8 mouse cellular contexts compared by ENCODE assay signal in the genomic region with DNA sequence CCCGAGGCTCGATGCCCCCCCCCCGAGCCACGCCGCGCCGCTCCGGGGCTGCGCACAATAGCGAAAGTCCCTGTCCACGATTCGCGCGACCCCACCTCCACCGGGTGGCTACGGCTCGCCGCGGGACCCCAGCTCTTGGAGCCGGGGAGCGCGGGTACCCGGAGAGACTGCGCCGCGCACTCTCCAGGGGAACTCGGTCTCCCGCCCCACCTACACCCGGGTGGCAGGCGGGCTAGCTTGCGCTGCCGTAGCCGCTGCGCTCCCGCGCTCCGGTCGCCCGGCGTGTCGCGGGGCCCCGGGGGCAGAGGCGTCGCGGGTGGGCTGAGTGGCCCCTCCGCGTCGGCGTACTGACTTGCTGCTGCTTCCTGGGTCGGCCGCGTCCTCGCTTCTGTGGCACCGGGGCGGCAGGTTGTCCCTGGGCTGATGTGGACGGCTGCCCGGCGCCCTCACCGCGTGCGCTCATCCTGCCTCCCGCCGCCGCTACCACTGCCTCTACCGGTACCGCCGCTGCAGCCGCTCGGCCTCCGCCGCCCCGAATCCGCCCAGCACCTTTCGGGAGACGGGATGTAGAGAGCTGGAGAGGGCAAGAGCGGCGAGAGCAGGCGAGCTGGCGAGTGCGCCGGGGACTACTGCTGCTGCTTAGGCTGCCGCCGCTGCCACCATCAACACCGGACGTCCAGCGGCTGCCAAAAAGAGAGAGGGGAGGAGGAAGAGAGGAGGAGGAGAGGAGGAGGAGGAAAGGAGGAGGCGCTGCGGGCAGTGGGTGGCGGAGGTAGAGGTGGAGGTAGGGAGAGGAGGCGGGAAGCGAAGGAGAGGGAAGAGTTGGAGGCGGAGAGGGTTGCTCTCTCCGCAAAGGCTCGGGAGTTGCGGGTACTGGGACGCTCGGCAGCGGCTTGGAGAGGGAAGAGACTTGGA. TPM values are rescaled to one million over a fixed set of nuclear protein-coding genes. Genes with fewer than 3 reads are reported as not detected.
DNase-seq lines count a peak whose midpoint lies in the region; ATAC-seq and TF ChIP-seq lines count a peak whose summit lies in the region.

A gene (minus strand): TSS at position 869 of the 915 bp plus-strand sequence.

- no peaks in the 10 kb centered on the region for H3K36me3 ChIP-seq in spleen, adult 2 months (ENCODE audit: control insufficient read depth, insufficient read depth, low read length)
- H3K36me3 ChIP-seq in heart, embryonic 13.5 days: no peaks in the 10 kb centered on the region
- no peaks in the 10 kb centered on the region for H3K36me3 ChIP-seq in megakaryocyte, embryonic 14.5 days (replicated peaks; ENCODE audit: low read length)

- no peak for DNase-seq in spleen, adult 2 months (ENCODE audit: low read depth in 1 of 2, low spot score in 2 of 2)
- DNase-seq in spleen, adult 12 weeks (ENCODE audit: low spot score): no peak
- DNase-seq in kidney, postnatal 25 days: peak; percentile 25 to 64
- peak; percentile 47 for DNase-seq in testis, postnatal 10 days (ENCODE audit: low spot score)
- no peak for DNase-seq in layer of hippocampus, adult 9-11 months

- H3K9me3 ChIP-seq in heart, embryonic 13.5 days: no peaks in the 10 kb centered on the region
- no peaks in the 10 kb centered on the region for H3K9me3 ChIP-seq in megakaryocyte, embryonic 14.5 days

- peak within 1 kb of the TSS; percentile 99 for H3K4me2 ChIP-seq in heart, embryonic 13.5 days

- H3K27me3 ChIP-seq in spleen, adult 2 months (ENCODE audit: control insufficient read depth, insufficient read depth, low read length): peaks cover 26% of the 10 kb centered on the region
- no peaks in the 10 kb centered on the region for H3K27me3 ChIP-seq in heart, embryonic 13.5 days (replicated peaks)
- peaks cover 41% of the 10 kb centered on the region for H3K27me3 ChIP-seq in megakaryocyte, embryonic 14.5 days (replicated peaks)

- WGBS in spleen, adult 2 months: 1% methylated on average over 99 of the region's 99 CpGs
- WGBS in heart, embryonic 13.5 days: under 1% methylated on average over 98 of the region's 99 CpGs

- ATAC-seq in heart, embryonic 13.5 days (ENCODE audit: extremely low read depth, insufficient number of reproducible peaks, low FRiP score, low TSS enrichment): peak; percentile 55; the same call in 1 of the 2 replicates

- H3K4me3 ChIP-seq in spleen, adult 2 months (ENCODE audit: extremely low read depth, insufficient read depth, insufficient read length): peak within 1 kb of the TSS; percentile 27; the same call in 1 of the 2 replicates
- H3K4me3 ChIP-seq in bone marrow macrophage, adult 2 months (ENCODE audit: insufficient read depth, low read length): peak within 1 kb of the TSS; percentile 62
- peak within 1 kb of the TSS; percentile 86 for H3K4me3 ChIP-seq in heart, embryonic 13.5 days
- peak within 1 kb of the TSS; percentile 95 for H3K4me3 ChIP-seq in megakaryocyte, embryonic 14.5 days (replicated peaks)

- no peak for TF ChIP-seq POLR2A in spleen, adult 2 months (IDR thresholded peaks at IDR 0.05; ENCODE audit: low read depth, low read length)
- TF ChIP-seq POLR2A in bone marrow macrophage, adult 2 months (IDR thresholded peaks at IDR 0.05; ENCODE audit: borderline replicate concordance, low read depth, low read length): no peak

- H3K27ac ChIP-seq in spleen, adult 2 months (ENCODE audit: insufficient read depth, low read length): no peak within 1 kb of the TSS
- peak within 1 kb of the TSS; percentile 85 for H3K27ac ChIP-seq in bone marrow macrophage, adult 2 months (ENCODE audit: insufficient read depth, low read depth, low read length)
- H3K27ac ChIP-seq in heart, embryonic 13.5 days (replicated peaks): peak within 1 kb of the TSS; percentile 88

- peaks cover 12% of the 10 kb centered on the region for H3K4me1 ChIP-seq in spleen, adult 2 months (ENCODE audit: control insufficient read depth, insufficient read depth, insufficient read length)
- H3K4me1 ChIP-seq in bone marrow macrophage, adult 2 months (ENCODE audit: control insufficient read depth, insufficient read depth, low read length): peaks cover 4% of the 10 kb centered on the region; the same call in 1 of the 2 replicates
- H3K4me1 ChIP-seq in heart, embryonic 13.5 days: peaks cover 18% of the 10 kb centered on the region
- peaks cover 40% of the 10 kb centered on the region for H3K4me1 ChIP-seq in megakaryocyte, embryonic 14.5 days

- H3K9ac ChIP-seq in heart, embryonic 13.5 days: peak within 1 kb of the TSS; percentile 95

- TF ChIP-seq CTCF in spleen, adult 2 months (IDR thresholded peaks at IDR 0.05; ENCODE audit: extremely low read depth, insufficient read depth, insufficient read length, insufficient replicate concordance): no peak
- no peak for TF ChIP-seq CTCF in bone marrow macrophage, adult 2 months (IDR thresholded peaks at IDR 0.05; ENCODE audit: low read depth, low read length)

RNA-seq across cellular contexts. Expression of the gene that starts here (rescaled TPM):
- 0.02 TPM in 1 of 2 replicates, not detected in the other for polyA plus RNA-seq in spleen, adult 2 months (2012; rRNA removed)
- polyA plus RNA-seq in bone marrow macrophage, adult 2 months (2012; ENCODE audit: insufficient read depth, insufficient read length, missing spikeins): 1.8 and 2.7 TPM in 2 replicates
- 11.3 and 12.4 TPM in 2 replicates for polyA plus RNA-seq in heart, embryonic 13.5 days (2015; fragmentation: Nextera tagmentation; extraction: Ambion mirVana)
- polyA plus RNA-seq in megakaryocyte, embryonic 14.5 days (2012; ENCODE audit: insufficient read depth, low replicate concordance): 5.4 and 7.0 TPM in 2 replicates

Comparison
In these comparisons a context has a peak if more than half of its experiments do, and no peak if none do; other contexts are left out.
1. DNase-seq: peak in kidney, postnatal 25 days (2 of 2) and testis, postnatal 10 days (single experiment); none in spleen, adult 2 months (0 of 2), spleen, adult 12 weeks (single experiment) and layer of hippocampus, adult 9-11 months (single experiment).
2. H3K4me3 ChIP-seq: peak in every context shown above with its lines; median percentile 95 in megakaryocyte, embryonic 14.5 days; 86 in heart, embryonic 13.5 days; 62 in bone marrow macrophage, adult 2 months; 27 in spleen, adult 2 months.